Mouse (Mus musculus): ENCODE measurements around the gene Cdc6. TPM values are rescaled to one million over a fixed set of nuclear protein-coding genes. Genes with fewer than 3 reads are reported as not detected.

Cdc6 gene
- total RNA-seq, 2 experiments from 2014 or later, result 0.36 to 0.79 TPM

DNA sequence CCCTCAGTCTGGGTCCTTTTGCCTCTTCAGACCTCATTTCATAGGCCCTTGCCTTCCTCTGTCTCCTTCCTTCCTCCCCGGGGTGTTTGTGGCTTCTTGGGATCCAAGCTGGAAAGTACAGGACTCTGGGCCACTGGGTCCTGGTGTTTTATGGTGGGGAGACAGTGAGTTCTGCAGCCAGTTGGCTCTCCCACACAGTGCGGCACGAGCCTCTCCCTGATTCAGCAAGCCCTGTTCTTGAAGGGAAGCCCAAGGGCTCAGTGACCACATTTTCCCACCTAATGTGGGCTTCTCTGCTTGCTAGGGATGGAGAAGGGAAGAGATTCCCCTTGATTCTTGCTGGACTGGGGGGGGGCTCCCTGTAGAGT, 34.9 kb downstream of the Cdc6 start:
- DNase-seq (ENCODE audit: low spot score in 2 of 2), result no peak

DNA sequence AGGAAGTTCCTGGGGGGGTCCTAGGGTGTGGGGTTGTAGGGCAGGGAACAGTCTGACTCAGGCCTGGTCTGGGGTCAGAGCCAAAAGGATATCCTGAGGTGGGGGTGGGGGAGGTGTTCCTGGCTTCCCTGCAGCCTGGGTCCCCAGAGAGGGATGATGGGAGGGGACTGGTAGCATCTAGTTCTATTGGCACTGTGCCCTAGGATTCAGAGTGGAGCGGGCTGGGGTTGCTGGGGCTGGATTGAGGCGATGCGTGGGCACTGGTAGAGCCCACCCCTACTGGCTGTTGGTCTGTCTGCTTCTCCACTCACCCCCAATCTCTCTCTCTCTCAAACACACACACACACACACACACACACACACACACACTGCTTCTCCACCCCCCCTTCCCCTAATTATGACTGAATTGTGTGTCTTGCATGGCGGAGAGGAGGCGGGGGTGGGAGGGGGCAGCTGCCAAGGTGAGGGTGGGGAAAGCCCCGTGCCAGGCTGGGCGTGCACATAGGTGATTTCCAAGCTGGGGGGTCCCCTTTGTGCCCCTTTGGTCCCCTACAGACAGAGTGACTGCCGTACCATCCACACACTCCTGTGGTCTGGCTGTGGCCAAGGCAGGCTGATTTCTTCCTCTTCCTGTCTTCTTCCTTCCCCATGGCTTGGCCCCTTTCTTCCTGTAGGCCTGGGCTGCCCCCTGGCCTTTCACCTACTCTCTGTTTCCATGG, 35.5 kb downstream of the Cdc6 start:
- no peak for DNase-seq (ENCODE audit: low spot score in 2 of 2)

DNA sequence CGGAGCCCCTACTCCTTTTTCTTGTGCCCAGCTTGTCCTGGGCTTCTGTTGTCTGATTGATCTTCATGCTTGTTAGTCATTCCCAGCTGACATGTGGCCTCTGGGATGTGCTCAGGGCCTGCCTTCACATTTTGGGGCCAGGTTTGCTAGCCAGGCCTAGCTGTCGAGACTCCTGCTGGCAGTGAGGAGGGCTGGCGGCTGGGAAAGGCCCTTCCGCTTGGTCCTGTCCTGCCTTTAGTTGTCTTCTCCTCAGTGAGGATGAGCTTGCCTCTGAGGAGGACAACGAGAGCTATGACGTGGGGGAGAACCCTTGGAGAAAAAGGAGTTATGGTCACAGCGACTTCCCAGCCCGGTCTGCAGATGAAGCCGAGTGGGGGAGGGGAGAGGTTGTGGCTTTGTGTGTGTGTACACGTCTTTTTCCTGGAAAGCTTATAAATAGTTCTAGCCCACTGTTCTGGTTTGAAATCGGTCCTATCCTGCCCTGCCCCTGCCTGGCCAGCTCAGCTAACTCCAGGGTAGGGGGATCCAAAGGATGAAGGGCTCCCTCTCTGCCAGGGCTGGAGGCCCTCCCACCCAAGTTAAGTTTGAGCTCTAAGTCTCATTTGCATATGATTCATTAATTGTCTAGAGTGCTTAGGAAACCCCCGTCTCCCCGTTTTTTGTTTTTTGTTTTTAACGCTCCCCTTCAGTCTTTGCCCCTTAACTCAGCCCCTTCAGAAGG, 36.3 kb downstream of the Cdc6 start:
- no peak for DNase-seq (ENCODE audit: low spot score in 2 of 2)

DNA sequence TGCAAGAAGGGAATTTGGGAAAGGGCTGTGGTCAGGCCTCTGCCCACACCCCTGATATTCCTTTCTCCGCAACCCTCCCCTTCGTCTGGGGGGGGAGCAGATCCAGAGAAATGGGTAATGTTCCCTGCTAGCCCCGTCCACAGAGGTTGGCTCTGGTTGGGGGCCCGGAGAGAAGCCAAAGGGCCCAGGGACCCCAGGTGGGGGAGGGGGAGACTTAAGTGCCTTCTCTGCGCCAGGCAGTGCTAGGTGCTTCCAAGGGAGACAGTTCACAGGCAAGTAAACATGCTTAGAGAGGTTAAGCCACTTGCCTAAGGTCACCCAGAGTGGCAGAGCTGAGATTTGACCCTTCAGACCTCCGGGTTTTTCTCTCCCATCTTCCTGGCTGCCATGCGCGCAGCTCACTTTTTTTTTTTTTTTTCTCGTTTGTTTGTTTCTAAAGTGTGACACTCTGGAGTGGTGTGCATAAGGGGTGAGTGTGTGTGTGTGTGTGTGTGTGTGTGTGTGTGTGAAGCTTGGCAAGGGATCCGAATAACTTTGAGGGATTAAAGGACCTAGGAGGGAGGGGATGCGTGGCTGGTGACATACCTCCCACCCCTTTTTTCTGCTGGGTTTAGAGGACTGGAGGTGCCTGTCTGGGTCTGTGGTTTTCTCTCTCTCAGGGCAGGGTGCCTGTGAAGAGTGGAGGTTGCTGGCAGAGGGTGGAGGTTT, 37.5 kb downstream of the Cdc6 start:
- DNase-seq (ENCODE audit: low spot score in 2 of 2), result no peak

DNA sequence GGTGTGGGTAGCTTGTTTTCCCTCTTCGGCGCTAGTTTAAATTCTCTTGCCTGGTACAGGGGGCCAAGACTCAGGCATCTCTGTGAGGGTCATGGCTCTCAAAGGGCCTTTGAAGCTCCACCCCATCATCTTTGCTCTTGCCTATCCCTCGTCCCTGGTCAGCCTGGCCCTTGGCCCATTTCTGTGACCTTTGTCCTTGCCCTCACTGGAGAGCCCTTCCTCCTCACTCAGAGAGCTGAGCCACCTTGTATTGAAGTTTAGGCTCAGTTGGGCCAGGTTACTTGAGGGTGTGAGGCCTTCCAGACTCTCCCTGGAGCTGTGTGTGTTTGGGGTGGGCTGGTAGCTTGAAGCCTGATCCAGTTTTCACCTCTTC, 38.0 kb downstream of the Cdc6 start:
- no peak for DNase-seq (ENCODE audit: low spot score in 2 of 2)

DNA sequence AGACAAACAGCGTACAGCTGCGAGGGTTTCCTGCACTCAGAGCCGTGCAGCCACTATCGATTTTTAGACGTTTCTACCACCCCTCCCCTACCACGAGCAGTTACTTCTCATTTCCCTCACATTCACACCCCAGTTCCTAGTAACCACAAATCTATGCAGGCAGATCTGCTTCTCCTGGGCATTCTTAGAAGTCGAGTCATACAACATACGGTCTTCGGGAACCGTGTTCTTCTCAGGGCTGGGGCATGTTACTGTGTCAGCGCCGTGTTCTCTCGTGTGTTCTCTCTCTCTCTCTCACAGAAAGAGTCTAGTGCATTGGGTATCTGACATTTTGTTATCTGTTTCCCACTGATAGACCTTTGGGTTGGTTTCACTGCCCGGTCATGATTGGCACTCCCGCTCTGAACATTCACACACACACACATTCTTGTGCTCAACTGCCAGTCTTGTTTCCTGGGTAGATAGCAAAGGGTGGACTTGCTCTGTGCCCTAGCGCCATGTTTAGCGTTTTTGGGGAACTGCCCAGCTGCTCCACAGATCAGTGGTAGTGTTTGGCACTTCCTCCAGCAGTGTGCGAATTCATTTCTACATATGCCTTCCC, 40.5 kb downstream of the Cdc6 start:
- DNase-seq (ENCODE audit: low spot score in 2 of 2), result no peak

DNA sequence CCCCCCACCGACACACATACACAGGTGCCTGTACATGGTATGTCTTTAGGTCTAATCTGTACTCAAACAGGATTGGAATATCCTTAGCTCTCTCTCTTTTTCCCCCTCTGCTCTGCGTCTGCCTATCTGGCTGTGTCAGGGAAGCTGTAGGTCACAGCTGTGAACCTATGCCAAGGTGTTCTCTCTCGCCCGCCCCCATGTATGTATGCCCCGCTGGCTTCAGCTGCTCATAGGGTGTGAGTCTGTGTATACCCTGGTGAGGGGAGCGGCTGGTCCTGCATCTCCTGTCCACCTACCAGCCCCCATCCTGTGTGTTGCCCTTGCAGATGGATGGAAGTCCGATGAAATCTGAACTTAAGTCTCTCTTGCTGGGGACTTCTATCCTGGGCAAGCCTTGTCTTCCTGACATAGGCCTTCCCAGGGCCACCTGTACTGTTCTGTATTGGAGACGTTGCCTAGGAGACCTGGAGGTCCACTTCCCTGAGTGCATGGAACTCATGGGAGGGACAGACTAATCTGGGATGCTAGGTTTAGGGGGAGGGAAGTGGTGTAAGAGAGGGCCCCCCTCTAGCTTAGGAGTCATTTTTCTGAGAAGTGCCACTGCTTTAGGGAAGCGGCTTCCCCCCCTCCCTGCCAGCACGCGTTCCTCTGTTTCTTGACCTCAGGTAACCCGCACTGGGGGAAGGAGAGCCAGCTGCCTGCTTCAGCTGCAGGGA, 41.8 kb downstream of the Cdc6 start:
- DNase-seq (ENCODE audit: low spot score in 2 of 2), result no peak

DNA sequence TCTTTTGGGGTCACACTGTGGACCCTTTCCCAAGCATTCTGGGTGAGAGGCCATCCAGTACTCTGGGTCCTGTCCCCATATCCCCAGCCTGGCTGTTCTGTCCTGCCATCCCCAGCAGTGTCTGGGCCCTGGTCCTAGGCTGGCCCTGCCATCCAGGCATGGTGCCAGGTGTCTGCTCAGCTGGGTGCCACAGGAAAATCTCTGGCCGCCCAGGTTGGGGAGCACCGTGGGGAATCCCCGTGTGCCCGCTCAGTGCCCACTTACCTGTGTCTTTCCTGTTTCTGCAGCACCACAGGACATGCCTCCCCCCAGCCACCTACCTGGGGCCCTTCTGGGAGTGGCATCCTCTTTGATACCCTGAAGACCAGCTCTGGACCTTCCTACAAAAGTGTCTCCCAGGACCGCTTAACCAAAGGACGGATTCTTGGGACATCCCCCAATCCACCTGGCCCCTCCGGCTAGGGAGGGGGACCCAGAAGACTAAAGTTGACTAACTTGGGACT, 42.4 kb downstream of the Cdc6 start:
- no peak for DNase-seq (ENCODE audit: low spot score in 2 of 2)

DNA sequence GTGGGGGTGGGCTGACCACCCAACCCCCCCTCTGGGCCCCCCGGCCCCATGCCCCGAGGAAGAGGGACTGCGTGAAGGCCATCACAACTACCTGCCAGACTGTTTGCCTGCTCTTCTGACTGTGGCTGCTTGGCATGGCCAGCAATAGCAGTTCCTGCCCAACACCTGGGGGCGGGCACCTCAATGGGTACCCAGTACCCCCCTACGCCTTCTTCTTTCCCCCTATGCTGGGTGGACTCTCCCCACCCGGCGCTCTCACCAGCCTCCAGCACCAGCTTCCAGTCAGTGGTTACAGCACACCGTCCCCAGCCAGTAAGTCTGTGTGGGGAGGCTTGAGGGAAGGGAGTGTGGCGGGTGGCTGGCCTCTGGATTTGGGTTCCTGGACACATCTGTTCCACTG, 42.9 kb downstream of the Cdc6 start:
- DNase-seq (ENCODE audit: low spot score in 2 of 2), result no peak

DNA sequence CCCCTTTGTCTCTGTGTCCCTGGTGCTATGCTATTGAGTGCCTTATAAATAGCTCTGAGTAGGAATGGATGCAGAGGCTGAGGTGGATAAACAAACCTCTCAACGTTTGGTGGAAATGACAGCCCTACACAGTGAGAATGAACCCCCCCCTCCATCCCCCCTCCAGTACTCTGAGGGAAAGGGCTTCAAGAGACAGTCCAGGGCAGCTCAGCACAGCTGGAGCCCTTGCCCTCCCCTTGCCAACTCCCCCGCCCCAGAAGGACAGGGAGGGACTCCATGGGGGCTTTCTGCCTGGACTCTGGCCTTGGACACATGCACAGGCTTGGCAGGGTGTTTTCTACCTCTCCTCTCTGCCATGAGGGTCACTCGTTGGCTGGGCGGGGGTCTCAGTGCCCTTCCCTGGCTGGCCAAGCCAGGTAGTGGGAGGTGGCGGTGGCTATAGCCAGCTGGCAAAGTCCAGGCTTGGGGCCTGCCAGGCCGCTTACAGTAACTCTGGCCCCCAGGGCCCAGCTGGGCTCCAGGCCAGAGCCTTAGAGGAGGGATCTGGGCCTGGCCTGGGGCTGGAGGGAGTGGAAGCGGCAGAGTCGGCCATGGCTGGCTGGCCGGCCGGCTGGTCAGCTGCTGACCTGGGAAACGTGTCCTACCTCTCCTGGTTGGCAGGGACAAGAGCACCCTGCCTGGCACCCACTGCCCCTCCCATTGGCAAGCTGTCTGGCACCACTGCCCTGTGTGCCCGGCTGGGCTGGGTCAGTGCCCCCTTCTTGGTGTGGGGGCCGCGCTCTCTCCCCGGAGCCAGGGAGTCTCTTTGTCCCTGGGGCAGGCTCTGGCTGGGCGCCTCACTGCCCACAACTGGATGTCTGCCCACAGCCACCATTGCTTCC, 43.7 kb downstream of the Cdc6 start:
- DNase-seq (ENCODE audit: low spot score in 2 of 2), result peak in 1 of 2 experiments; percentile 48

DNA sequence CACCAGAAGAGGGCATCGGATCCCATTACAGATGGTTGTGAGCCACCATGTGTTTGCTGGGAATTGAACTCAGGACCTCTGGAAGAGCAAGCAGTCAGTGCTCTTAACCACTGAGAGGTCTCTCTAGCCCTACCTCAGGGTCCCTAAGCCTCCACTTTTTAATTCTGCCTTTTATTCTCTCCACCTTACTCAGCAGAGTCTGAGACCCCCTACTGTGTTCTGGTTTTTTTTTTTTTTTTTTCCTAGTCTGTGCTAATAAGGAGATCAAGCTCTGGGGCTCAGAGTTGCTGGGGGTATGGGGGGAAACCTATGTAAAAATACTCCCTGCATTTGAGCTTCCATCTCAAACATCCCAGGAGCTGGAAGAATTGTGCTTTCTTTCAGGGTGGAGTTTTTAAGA, 44.5 kb downstream of the Cdc6 start:
- DNase-seq (ENCODE audit: low spot score in 2 of 2), result no peak

DNA sequence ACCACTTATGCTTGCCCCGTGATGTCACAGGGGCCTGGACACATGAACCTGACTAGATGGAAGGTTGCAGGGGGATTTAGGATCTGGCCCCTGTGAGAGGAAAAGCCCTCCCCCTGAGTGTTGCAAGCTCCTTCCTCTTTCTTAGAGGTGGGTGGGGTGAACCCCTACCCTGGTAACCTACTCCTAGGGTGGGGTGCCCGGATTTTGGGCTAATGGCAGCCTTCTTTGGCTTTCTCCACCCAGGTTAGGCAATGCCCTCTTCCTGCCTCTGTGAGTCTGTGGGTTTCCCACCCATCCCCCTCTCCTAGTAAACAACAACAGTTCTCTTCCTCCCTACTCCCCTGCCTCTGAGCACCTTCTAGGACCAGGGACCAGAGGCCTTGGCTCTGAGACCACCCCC, 45.1 kb downstream of the Cdc6 start:
- no peak for DNase-seq (ENCODE audit: low spot score in 2 of 2)

DNA sequence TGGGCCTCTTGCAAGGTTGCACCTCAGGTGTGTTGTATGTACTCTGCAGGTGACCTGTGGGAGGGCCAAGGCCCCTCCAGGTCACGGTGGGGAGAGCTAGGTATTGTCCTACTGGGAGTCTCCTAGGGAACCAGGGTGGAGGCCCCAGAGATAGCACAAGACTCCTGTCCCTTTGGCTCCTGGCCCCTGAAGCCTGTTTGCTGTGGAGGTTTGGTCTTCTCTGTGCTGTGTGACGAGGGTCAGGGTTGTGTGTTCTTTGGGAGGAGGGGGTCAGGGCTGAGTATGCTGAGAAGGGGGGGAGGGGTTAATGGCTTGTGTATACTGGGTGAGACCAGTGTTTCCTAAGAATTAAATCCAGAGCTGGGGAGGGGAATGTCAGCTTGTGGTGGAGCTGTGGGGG, 45.8 kb downstream of the Cdc6 start:
- DNase-seq (ENCODE audit: low spot score in 2 of 2), result no peak

DNA sequence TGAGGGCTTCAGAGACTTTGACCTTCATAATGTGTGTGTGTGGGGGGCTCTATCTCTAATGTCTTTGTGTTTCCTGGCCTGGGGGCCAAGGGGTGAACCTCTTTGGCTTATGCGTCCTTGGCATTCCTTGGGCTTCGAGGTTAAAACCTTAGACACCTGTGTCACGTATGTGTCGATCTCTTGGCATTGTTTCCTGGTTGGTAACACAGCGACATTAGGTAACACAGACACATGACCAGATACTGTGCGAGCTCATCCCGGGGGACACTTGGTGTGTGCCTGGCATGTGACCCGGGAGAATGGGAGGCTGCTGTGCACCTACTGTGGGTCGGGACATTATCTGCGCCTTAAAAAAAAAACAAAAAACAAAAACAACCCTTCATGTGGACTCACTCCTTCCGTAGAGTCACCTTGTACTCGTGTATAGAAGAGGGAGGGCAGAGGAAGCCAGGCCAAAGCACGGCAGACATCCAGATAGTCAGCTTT, 46.3 kb downstream of the Cdc6 start:
- DNase-seq (ENCODE audit: low spot score in 2 of 2), result no peak

DNA sequence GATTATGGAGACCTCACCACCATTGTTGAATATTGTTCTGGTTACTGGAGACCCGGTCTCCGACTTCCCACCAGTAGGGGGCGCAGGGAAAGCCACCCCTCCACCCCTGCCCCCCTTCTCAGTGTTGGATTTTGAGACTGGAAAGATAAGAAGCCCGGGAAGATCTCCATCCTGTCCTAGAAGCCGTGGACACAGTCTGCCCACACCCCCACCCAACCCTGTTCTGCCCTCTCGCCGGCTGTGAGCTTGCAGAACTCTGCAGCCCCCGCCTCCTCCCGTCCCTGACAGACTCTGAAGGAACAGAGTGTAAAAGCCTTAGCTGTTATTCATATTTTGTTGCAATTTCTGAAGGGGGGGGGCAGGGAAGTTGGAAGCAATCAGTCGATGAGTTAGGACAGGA, 46.8 kb downstream of the Cdc6 start:
- DNase-seq (ENCODE audit: low spot score in 2 of 2), result peak in 1 of 2 experiments; percentile 78

DNA sequence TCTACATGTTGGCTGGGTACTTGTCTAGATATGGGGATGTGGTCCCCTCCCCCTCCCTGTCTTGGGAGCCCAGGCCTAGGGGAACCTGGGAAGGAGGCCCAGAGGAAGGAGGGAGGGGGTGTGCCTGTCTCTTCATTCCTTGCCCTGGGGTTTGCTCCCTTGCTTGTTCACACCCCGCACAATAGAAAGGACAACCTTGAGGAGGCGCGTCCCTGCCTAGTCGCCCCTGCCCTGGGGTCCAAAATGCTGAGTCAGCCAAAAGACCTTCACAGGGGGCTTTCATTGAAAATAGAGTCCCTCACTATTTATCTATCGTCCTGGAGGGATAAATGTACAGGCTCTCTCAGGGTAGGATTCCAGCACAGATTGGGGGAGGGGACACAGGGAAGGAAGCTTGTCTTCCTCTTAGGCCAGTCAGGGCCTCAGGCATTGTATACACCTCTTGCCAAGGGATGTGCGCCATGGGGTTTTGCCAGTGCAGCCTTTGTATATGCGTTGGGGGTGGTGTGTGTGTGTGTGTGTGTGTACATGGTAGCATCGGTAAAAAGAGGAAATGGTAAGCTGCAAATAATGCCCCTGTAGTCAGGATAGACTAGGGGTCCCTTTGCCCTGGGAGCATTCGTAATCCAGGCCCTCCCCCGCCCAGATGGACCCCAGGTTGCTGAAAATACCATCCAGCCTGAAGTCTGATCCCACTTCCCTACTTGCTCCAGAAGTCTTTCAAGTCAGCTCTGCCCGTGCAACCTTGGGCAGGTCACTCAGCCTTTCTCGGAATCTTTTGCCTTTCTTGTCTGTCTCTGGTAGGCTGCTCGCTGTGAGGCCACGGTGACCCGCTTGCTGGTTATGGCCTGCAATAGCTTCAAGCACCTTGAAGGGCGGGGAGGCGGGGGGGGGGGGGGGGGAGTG, 47.5 kb downstream of the Cdc6 start:
- no peak for DNase-seq (ENCODE audit: low spot score in 2 of 2)

DNA sequence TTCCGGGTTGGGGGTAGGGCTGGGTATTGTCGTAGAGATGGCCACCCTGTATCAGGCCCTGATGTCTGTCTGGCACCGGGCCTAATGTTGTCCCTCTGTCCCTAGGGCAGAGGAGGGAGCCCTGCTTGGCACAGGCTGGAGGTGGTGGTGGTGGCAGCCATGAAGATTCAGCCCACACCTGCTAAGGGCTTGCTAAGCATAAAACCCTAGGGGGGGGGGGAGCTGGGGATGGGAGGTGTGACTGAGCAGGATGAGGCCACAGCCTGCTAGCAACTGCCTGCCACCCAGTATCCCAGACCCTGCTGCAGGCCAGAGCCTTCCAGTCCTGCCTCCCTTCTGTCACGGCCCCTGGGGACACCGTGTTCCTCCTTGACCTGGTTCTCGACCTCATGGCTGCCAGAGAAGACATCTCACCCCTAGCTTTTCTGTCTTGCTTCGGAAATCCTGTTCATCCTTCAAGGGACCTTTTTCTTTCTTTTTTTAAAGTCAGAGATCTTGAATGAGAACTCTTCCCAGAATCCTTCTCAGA, 48.2 kb downstream of the Cdc6 start:
- DNase-seq (ENCODE audit: low spot score in 2 of 2), result no peak

DNA sequence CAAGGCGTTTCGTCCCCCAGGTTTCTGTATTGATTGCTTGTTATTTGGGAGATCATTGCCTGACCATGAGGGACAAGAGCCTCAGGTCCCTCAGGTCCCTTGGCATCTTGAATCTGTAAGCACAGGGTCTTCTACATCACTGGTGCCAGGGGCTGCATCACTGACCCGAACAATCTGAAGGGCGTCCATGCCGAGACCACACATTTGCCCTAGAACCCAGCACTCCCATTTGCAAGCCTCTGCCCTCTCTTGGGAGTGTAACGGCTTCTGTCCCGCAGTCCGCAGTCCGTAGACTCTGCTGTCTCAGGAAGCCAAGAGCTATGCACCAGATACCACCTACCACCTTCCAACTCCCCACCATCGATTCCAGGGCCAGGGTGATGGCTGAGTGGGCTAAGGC, 48.7 kb downstream of the Cdc6 start:
- DNase-seq (ENCODE audit: low spot score in 2 of 2), result no peak

All from layer of hippocampus, adult 18-20 months (tissue).